Mouse (Mus musculus) lung, embryonic 14.5 days (tissue): ENCODE results near the gene 2310039H08Rik. TPM values are rescaled to one million over a fixed set of nuclear protein-coding genes. Genes with fewer than 3 reads are reported as not detected.

ENCODE experiments used
- ATAC-seq: fragments of 200-750 bp; cut with Nextera tagmentation; 2 replicates; pipeline ENCODE4 v1.8.0; 2017; ENCODE audit warnings: mild to moderate bottlenecking, moderate TSS enrichment, moderate library complexity; ENCODE audit not compliant: insufficient read depth
- DNase-seq: peaks from one replicate; pipeline ENCODE4 v3.0.0-alpha.2; 2015
- H3K27ac ChIP-seq: fragments of 300-500 bp; sonication (generic); 2 replicates; pipeline ENCODE4 v1.5.1; 2014; ENCODE audit warnings: low read depth, mild to moderate bottlenecking, moderate library complexity
- H3K27me3 ChIP-seq: fragments of 300-500 bp; sonication (generic); 2 replicates; pipeline ENCODE4 v1.6.1; 2014; ENCODE audit warnings: low read length, control low read depth; ENCODE audit not compliant: insufficient read depth
- H3K36me3 ChIP-seq: fragments of 300-500 bp; sonication (generic); 2 replicates; pipeline ENCODE4 v1.6.1; 2014; ENCODE audit warnings: control low read depth; ENCODE audit not compliant: insufficient read depth
- H3K4me1 ChIP-seq: fragments of 300-500 bp; sonication (generic); 2 replicates; pipeline ENCODE4 v1.6.1; 2014; ENCODE audit warnings: antibody characterized with exemption, control low read depth; ENCODE audit not compliant: insufficient read depth
- H3K4me2 ChIP-seq: fragments of 300-500 bp; sonication (generic); 2 replicates; pipeline ENCODE4 v1.6.1; 2014; ENCODE audit warnings: mild to moderate bottlenecking
- H3K4me3 ChIP-seq: fragments of 300-500 bp; sonication (generic); 2 replicates; pipeline ENCODE4 v1.5.1; 2014; ENCODE audit warnings: low read depth, low read length
- H3K9ac ChIP-seq: fragments of 300-500 bp; sonication (generic); 2 replicates; pipeline ENCODE4 v1.6.1; 2014
- H3K9me3 ChIP-seq: fragments of 300-500 bp; sonication (generic); 2 replicates; pipeline ENCODE4 v1.6.1; 2016; ENCODE audit warnings: low read depth, low read length, control low read depth
- CTCF ChIP-seq: IDR thresholded peaks from 2 replicates; pipeline ENCODE4 v1.5.1; 2016; ENCODE audit warnings: antibody characterized with exemption, low read depth
- WGBS: fragments of 180-500 bp; shearing (Covaris S2); extraction: QIAGEN DNeasy Blood & Tissue Kit; methylation state at CpG from one replicate; pipeline ENCODE4 v1.1.7; 2014; 5-methylcytosine and 5-hydroxymethylcytosine counted together
- polyA plus RNA-seq: library from polyadenylated mRNA; unstranded; fragments of >200 nt; fragmentation: Nextera tagmentation; extraction: Ambion mirVana; gene quantifications from 2 replicates; pipeline ENCODE4 v1.2.1, GENCODE M21; 2014

The 2310039H08Rik gene
- polyA plus RNA-seq, 1 experiment from 2014 or later: 64.7 TPM

DNA sequence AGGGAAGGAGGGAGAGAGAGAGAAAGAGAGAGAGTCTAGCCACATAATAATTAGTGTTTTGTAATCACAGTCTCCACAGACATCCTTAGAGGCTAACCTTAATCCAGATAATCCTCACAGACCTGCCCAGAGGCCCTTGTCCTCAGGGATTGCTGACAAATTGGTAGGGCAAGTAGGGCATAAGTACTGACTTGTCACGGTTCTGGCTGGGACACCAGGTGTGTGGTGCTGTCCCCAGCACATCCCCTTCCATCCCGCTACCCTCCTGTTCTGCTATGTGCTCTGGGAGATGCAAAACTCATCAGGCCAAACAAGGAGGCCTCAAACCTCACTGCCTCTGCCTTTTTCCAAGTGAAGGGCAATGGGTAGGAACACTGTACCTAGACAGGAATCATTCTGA is 26.9 kb upstream of the 2310039H08Rik start:
- no peak for ATAC-seq
- H3K4me2 ChIP-seq: no peak overlapping the region
- no peak for TF ChIP-seq CTCF
- peaks cover under 1% of the 10 kb centered on the region; the same call in 1 of the 2 replicates for H3K4me1 ChIP-seq
- H3K27ac ChIP-seq: no peak overlapping the region
- no peak overlapping the region for H3K9ac ChIP-seq
- peaks cover 47% of the 10 kb centered on the region for H3K36me3 ChIP-seq
- no peak for DNase-seq
- no peak overlapping the region for H3K4me3 ChIP-seq
- 84% methylated on average over 2 of the region's 2 CpGs for WGBS
- no peaks in the 10 kb centered on the region for H3K27me3 ChIP-seq
- no peaks in the 10 kb centered on the region for H3K9me3 ChIP-seq

DNA sequence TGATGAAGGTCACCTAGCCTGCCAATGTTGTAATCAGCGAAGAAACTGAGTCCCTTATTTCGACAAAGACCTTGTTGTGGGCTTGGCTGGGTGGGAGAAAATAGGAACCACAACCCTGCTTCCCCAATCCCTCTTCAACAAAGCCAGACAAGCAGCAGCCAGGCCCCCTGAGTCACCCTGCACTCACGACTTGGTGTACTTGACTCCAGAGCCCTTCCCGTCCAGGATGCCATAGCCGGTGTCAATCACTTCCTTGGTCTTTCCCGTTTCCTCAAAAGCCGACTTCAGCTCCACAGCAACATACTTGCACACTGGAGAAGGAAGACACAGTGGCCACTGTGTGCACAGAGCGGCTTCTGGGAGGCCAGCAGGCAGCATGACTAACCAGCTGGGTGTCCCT is 25.2 kb upstream of the 2310039H08Rik start:
- H3K36me3 ChIP-seq: peaks cover 38% of the 10 kb centered on the region
- no peak overlapping the region for H3K27ac ChIP-seq
- no peak overlapping the region for H3K4me2 ChIP-seq
- H3K4me3 ChIP-seq: no peak overlapping the region
- WGBS: 78% methylated on average over 8 of the region's 8 CpGs
- DNase-seq (no peak), ATAC-seq (no peak)
- H3K9ac ChIP-seq: no peak overlapping the region
- H3K9me3 ChIP-seq: no peaks in the 10 kb centered on the region
- H3K4me1 ChIP-seq: peaks cover 9% of the 10 kb centered on the region; the same call in 1 of the 2 replicates
- TF ChIP-seq CTCF: no peak
- H3K27me3 ChIP-seq: no peaks in the 10 kb centered on the region

DNA sequence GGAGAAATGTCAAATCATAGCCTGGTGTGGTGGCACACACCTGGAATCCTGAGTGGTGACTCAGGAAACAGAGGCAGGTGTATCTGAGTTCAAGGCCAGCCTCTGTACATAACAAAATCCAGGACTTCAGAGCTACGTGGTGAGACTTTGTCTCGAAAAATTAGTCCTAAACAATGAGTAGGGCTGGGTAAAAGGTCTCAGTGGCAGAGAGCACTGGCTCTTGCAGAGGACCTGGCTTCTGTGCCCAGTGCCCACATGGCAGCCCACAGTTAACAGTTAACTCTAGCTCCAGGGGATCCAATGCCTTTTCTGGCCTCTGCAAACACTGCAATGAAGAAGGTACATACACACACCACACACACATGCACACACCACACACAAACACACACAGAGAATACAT is 24.6 kb upstream of the 2310039H08Rik start:
- DNase-seq: no peak
- ATAC-seq: no peak
- Histone ChIP-seq H3K4me1 (peaks cover 9% of the 10 kb centered on the region; the same call in 1 of the 2 replicates), H3K27ac (no peak overlapping the region), H3K9me3 (no peaks in the 10 kb centered on the region), H3K9ac (no peak overlapping the region), H3K4me3 (no peak overlapping the region), H3K4me2 (no peak overlapping the region), H3K36me3 (peaks cover 32% of the 10 kb centered on the region), H3K27me3 (no peaks in the 10 kb centered on the region)
- 82% methylated on average over 2 of the region's 2 CpGs for WGBS
- TF ChIP-seq CTCF: no peak

DNA sequence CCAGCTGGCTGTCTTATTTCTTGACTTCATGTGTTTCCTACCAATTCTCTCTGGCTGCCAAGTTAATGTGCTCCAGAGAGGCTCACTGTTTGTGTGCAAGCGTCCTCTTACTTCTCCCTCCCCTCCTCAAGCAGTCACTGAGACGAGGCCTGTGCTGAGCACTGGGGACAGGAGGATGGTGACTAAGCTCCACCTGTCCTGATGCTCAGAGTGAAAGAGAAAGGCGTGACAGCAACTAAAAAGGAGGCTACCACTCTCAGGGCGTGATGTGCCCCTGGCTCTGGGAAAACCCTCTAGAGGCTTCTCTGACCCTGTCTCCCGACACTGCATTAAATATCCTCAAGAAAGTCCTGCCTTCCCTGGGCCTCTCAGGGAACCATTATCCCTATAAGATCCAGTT is 23.2 kb upstream of the 2310039H08Rik start:
- WGBS: 87% methylated on average over 5 of the region's 5 CpGs
- Histone ChIP-seq H3K36me3 (peaks cover 25% of the 10 kb centered on the region), H3K9ac (no peak overlapping the region), H3K4me3 (no peak overlapping the region), H3K9me3 (no peaks in the 10 kb centered on the region), H3K4me1 (peaks cover 9% of the 10 kb centered on the region; the same call in 1 of the 2 replicates), H3K27me3 (no peaks in the 10 kb centered on the region), H3K4me2 (no peak overlapping the region), H3K27ac (no peak overlapping the region)
- no peak for TF ChIP-seq CTCF
- ATAC-seq: no peak
- no peak for DNase-seq

DNA sequence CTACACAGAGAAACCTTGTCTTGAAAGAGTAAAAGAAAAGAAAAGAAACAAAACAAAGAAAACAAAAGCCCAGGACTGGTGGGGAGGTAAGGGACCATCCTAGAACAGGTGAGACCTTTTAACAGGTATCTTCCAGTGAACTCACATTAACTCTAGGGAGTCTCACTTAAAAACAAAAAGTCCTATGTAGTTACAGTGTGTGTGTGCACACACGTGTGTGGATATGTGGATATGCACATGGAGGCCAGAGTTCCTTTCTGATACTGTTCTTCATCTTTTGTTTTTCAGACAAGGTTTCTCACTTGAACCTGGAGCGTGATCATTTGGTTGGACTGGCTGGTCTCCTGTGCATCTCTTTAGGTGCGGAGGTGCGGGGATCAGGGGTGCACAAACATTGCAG is 21.9 kb upstream of the 2310039H08Rik start:
- no peak for DNase-seq
- Histone ChIP-seq H3K4me1 (peaks cover 9% of the 10 kb centered on the region; the same call in 1 of the 2 replicates), H3K4me3 (peak overlapping the region; percentile 70), H3K27ac (no peak overlapping the region), H3K9ac (peak overlapping the region; percentile 71; the same call in 1 of the 2 replicates), H3K4me2 (peak overlapping the region; percentile 88), H3K9me3 (no peaks in the 10 kb centered on the region), H3K36me3 (peaks cover 18% of the 10 kb centered on the region), H3K27me3 (no peaks in the 10 kb centered on the region)
- no peak for TF ChIP-seq CTCF
- ATAC-seq: no peak
- 90% methylated on average over 4 of the region's 4 CpGs for WGBS

DNA sequence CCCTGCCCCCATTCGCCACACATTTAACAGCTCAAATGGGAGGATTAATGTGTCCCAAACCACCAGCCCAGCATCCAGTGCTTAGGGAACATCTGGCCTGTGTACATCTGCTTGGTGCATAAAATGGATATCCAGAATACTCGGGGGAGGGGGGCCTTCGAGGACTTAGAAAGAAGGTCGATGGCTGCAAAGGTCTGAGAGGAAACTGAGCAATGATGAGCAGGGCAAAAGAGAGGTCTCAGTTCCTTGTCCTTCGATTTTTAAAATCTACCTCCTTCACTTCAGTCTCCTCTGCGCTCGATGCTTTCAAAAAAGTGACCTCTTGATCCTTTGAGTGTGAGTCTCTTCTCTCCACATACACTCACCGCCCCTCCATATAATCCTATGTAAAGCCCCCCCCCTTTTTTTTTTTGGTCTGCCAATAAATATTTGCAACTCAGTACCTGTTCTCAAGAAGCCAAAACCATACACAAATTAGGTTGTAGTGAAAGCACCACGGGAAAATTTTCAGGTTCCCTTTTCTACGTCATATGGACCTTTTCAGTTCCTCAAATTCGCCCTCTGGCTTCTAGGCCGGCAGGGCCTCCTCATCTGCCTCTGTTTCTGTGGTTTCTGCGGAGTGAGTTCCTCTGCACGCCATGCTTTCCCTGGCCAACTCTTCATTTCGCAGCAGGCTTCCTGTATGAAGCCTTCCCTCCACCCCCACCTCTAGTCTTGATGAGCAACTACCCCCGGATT is 21.2 kb upstream of the 2310039H08Rik start:
- Histone ChIP-seq H3K36me3 (peaks cover 11% of the 10 kb centered on the region), H3K9ac (peak overlapping the region; percentile 71), H3K9me3 (no peaks in the 10 kb centered on the region), H3K27me3 (no peaks in the 10 kb centered on the region), H3K4me2 (peak overlapping the region; percentile 88), H3K27ac (peak overlapping the region; percentile 88), H3K4me3 (peak overlapping the region; percentile 70), H3K4me1 (peaks cover 9% of the 10 kb centered on the region; the same call in 1 of the 2 replicates)
- 16% methylated on average over 16 of the region's 16 CpGs for WGBS
- no peak for TF ChIP-seq CTCF
- ATAC-seq (no peak; the same call in 1 of the 2 replicates), DNase-seq (peak; percentile 67)

DNA sequence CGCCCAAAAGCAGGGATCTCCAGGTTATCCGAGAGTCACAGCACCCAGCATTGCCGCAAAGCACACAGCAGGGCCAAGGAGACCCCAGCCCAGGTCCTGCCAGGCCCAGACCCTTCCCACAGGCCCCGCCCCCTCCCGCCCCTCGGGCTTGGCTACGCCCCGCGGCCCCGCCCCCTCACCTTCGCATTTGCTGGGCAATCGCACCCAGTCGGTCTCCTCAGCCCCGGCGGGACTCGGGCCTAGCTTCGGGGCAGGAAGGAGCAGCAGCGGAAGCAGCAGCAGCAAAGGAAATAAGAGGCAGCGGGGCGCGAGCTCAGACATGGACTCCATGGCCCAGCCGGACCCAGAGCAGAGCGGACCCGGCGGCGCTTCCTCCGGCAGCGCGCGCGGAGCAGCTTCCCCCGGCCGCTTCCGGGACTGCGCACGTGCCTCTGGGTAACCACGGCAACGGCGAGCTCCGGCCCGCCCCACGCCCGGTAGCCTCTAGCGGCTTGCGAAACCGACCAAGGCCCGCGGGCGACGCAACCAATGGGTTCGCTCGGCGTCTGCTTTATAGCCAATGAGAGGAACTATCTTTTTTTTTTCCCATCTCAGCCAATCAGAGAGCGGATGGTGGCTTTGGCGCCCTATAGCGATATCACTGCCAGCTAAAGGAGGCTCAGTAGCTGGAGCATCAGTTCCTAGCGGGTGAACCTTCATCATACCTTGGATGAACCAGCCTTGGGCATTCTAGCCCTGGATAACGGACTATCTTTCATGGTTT is 20.5 kb upstream of the 2310039H08Rik start, which contains the start of gene Cnpy3:
Gene Cnpy3, minus strand, starts transcription at position 421 of the 763 bp plus-strand sequence.
- H3K4me1 ChIP-seq: peaks cover 9% of the 10 kb centered on the region; the same call in 1 of the 2 replicates
- H3K9me3 ChIP-seq: no peaks in the 10 kb centered on the region
- peak within 1 kb of the TSS; percentile 71 for H3K9ac ChIP-seq
- ATAC-seq (peak; percentile 98), DNase-seq (peak; percentile 99)
- H3K36me3 ChIP-seq: peaks cover 5% of the 10 kb centered on the region
- H3K27ac ChIP-seq: peak within 1 kb of the TSS; percentile 88
- H3K4me2 ChIP-seq: peak within 1 kb of the TSS; percentile 88
- no peak for TF ChIP-seq CTCF
- under 1% methylated on average over 58 of the region's 58 CpGs for WGBS
- no peaks in the 10 kb centered on the region for H3K27me3 ChIP-seq
- H3K4me3 ChIP-seq: peak within 1 kb of the TSS; percentile 70
